Mouse (Mus musculus) G1E (cell line): ENCODE results near the gene Asb15.

ENCODE experiments used
- CTCF ChIP-seq: IDR thresholded peaks from 2 replicates; pipeline ENCODE4 v1.5.1; 2012; ENCODE audit warnings: low read depth, low read length, inconsistent platforms, mixed read lengths
- GATA1 ChIP-seq: IDR thresholded peaks from 2 replicates; pipeline ENCODE4 v1.6.1; 2012; ENCODE audit warnings: borderline replicate concordance, low read length, inconsistent platforms, mixed read lengths
- GATA2 ChIP-seq: IDR thresholded peaks from 2 replicates; pipeline ENCODE4 v1.6.1; 2012; ENCODE audit warnings: low read depth, low read length, inconsistent platforms, borderline replicate concordance
- POLR2AphosphoS5 ChIP-seq: IDR thresholded peaks from 2 replicates; pipeline ENCODE4 v1.6.1; 2012; ENCODE audit warnings: low read depth, low read length, inconsistent platforms; ENCODE audit not compliant: insufficient replicate concordance
- TAL1 ChIP-seq: conservative IDR thresholded peaks from 2 replicates; pipeline ENCODE4 v1.6.1; 2012; ENCODE audit warnings: low read depth, low read length, inconsistent platforms, mixed read lengths

DNA sequence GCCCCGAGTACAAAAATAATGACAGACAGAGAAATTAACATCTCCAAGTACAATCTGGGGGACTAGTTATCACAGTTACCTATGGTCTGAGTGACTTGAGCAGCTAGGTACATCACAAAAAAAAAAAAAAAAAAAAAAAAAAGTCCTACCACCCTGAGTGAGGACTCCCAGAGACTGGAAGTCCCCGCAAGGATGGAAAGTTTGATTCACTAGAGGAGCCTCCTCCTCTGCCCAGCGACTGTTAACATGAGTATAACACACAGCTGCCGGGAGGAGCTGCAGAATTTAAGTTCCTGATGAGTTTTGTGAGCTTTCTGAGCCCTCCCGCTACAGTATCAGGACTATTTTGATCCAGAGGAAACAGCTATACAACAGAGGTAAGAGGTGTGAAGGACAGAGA lies 41.4 kb upstream of the Asb15 start:
- TF ChIP-seq CTCF (no peak), GATA1 (no peak), POLR2AphosphoS5 (no peak), TAL1 (no peak), GATA2 (no peak)
